In genomic region chrX:73007597-73008479, GRCm38 (mm10) we compare ENCODE assay signal across 8 mouse cellular contexts. TPM values are rescaled to one million over a fixed set of nuclear protein-coding genes. Genes with fewer than 3 reads are reported as not detected.
DNase-seq lines count a peak whose midpoint lies in the region; ATAC-seq and TF ChIP-seq lines count a peak whose summit lies in the region.

No protein-coding gene starts in this region.

- TF ChIP-seq POLR2A in olfactory bulb, adult 2 months (IDR thresholded peaks at IDR 0.05; ENCODE audit: insufficient read depth, low read depth, low read length) = 0 out of 2 replicates have a peak, but pooled peaks have one; percentile 29
- TF ChIP-seq POLR2A in thymus, adult 2 months (IDR thresholded peaks at IDR 0.05; ENCODE audit: control insufficient read depth, extremely low read depth, insufficient read depth, low read length, poor library complexity) = no peak

- ATAC-seq in forebrain, embryonic 15.5 days (replicated peaks) = peak; percentile 100
- ATAC-seq in lung, embryonic 14.5 days (ENCODE audit: insufficient read depth) = peak; percentile 99

- H3K4me3 ChIP-seq in forebrain, embryonic 15.5 days = peak overlapping the region; percentile 34
- peak overlapping the region; percentile 51 for H3K4me3 ChIP-seq in layer of hippocampus, adult 2 months
- peak overlapping the region; percentile 31 for H3K4me3 ChIP-seq in lung, embryonic 14.5 days (ENCODE audit: low read depth, low read length)
- H3K4me3 ChIP-seq in olfactory bulb, adult 2 months (ENCODE audit: insufficient read depth, low read depth, low read length) = peak overlapping the region; percentile 37
- H3K4me3 ChIP-seq in thymus, adult 2 months (ENCODE audit: control insufficient read depth, insufficient read depth, low read length) = peak overlapping the region; percentile 30; the same call in 1 of the 2 replicates

- intact Hi-C loops in heart, postnatal 36 days (cut with DNase I) = loop anchor here (5.0 kb wide), 2 partner anchors 444 to 649 kb away; no protein-coding TSS in a partner anchor

- DNase-seq in ES-CJ7 (ENCODE audit: low read depth, low spot score) = peak; percentile 92
- peak; percentile 91 for DNase-seq in cerebellum, adult 11 months
- peak; percentile 89 to 94 for DNase-seq in heart, postnatal 36 days
- DNase-seq in layer of hippocampus, adult 2 months (ENCODE audit: low spot score in 2 of 2) = peak; percentile 88 to 92
- peak; percentile 96 for DNase-seq in lung, embryonic 14.5 days
- DNase-seq in thymus, adult 2 months = peak; percentile 91

- H3K27ac ChIP-seq in forebrain, embryonic 15.5 days (replicated peaks) = peak overlapping the region; percentile 78
- peak overlapping the region; percentile 96 for H3K27ac ChIP-seq in layer of hippocampus, adult 2 months
- peak overlapping the region; percentile 46; the same call in 1 of the 2 replicates for H3K27ac ChIP-seq in lung, embryonic 14.5 days (ENCODE audit: low read depth)
- peak overlapping the region; percentile 93 for H3K27ac ChIP-seq in olfactory bulb, adult 2 months (ENCODE audit: insufficient read depth, low read depth, low read length)
- H3K27ac ChIP-seq in thymus, adult 2 months (ENCODE audit: control insufficient read depth, insufficient read depth, low read length) = peak overlapping the region; percentile 78

- H3K4me1 ChIP-seq in forebrain, embryonic 15.5 days = no peaks in the 10 kb centered on the region
- H3K4me1 ChIP-seq in lung, embryonic 14.5 days (ENCODE audit: insufficient read depth) = no peaks in the 10 kb centered on the region
- H3K4me1 ChIP-seq in olfactory bulb, adult 2 months (ENCODE audit: control insufficient read depth, insufficient read depth, low read length) = no peaks in the 10 kb centered on the region
- H3K4me1 ChIP-seq in thymus, adult 2 months (replicated peaks; ENCODE audit: control insufficient read depth, insufficient read depth, low read length) = no peaks in the 10 kb centered on the region

- H3K4me2 ChIP-seq in forebrain, embryonic 15.5 days (replicated peaks) = peak overlapping the region; percentile 45
- H3K4me2 ChIP-seq in lung, embryonic 14.5 days = peak overlapping the region; percentile 59

- peak; percentile 92 for TF ChIP-seq CTCF in layer of hippocampus, adult 2 months (conservative IDR thresholded peaks at IDR 0.05)
- TF ChIP-seq CTCF in lung, embryonic 14.5 days (IDR thresholded peaks at IDR 0.05; ENCODE audit: low read depth) = peak; percentile 86
- TF ChIP-seq CTCF in olfactory bulb, adult 2 months (IDR thresholded peaks at IDR 0.05; ENCODE audit: insufficient read depth, low read depth, low read length) = peak; percentile 79
- TF ChIP-seq CTCF in thymus, adult 2 months (IDR thresholded peaks at IDR 0.05; ENCODE audit: borderline replicate concordance, control insufficient read depth, extremely low read depth, insufficient read depth, low read length, poor library complexity) = peak; percentile 84

- no peaks in the 10 kb centered on the region for H3K27me3 ChIP-seq in forebrain, embryonic 15.5 days
- H3K27me3 ChIP-seq in lung, embryonic 14.5 days (ENCODE audit: insufficient read depth, low read length) = no peaks in the 10 kb centered on the region
- H3K27me3 ChIP-seq in thymus, adult 2 months (ENCODE audit: control insufficient read depth, insufficient read depth, low read length) = no peaks in the 10 kb centered on the region

- no peaks in the 10 kb centered on the region for H3K36me3 ChIP-seq in forebrain, embryonic 15.5 days
- H3K36me3 ChIP-seq in lung, embryonic 14.5 days (ENCODE audit: insufficient read depth) = no peaks in the 10 kb centered on the region
- no peaks in the 10 kb centered on the region for H3K36me3 ChIP-seq in thymus, adult 2 months (ENCODE audit: control insufficient read depth, insufficient read depth, low read length)

- H3K9me3 ChIP-seq in forebrain, embryonic 15.5 days = no peaks in the 10 kb centered on the region
- H3K9me3 ChIP-seq in lung, embryonic 14.5 days (ENCODE audit: low read depth, low read length) = no peaks in the 10 kb centered on the region

- 20% methylated on average over 22 of the region's 27 CpGs for WGBS in forebrain, embryonic 15.5 days
- 11% methylated on average over 24 of the region's 27 CpGs for WGBS in lung, embryonic 14.5 days
- 11% methylated on average over 26 of the region's 27 CpGs for WGBS in olfactory bulb, adult 2 months
- under 1% methylated on average over 25 of the region's 27 CpGs for WGBS in thymus, adult 2 months

- H3K9ac ChIP-seq in forebrain, embryonic 15.5 days (replicated peaks) = peak overlapping the region; percentile 30; the same call in 1 of the 2 replicates
- no peak overlapping the region; the same call in 1 of the 2 replicates for H3K9ac ChIP-seq in lung, embryonic 14.5 days

RNA-seq across cellular contexts. Expression of gene Zfp185, which starts 20.7 kb away (rescaled TPM):
- 0.68 and 1.2 TPM in 2 replicates for polyA plus RNA-seq in forebrain, embryonic 15.5 days (2015; fragmentation: Nextera tagmentation; extraction: Ambion mirVana)
- total RNA-seq in heart, postnatal 36 days (2021) = 1 to 10 TPM; 1.6 to 2.6 TPM
- total RNA-seq in layer of hippocampus, adult 2 months (2021) = 1 to 10 TPM; 1.4 to 1.5 TPM
- polyA plus RNA-seq in lung, embryonic 14.5 days (2014; fragmentation: Nextera tagmentation; extraction: Ambion mirVana) = 6.5 and 8.0 TPM in 2 replicates
- not detected in 2 replicates for polyA plus RNA-seq in olfactory bulb, adult 2 months (2012; ENCODE audit: insufficient read depth, insufficient read length, low replicate concordance, missing spikeins)
- 1.0 and 1.3 TPM in 2 replicates for polyA plus RNA-seq in thymus, adult 2 months (2012; rRNA removed)

RNA-seq across cellular contexts. Expression of gene Pnma5, which starts 29.1 kb away (rescaled TPM):
- not detected in 2 replicates for polyA plus RNA-seq in forebrain, embryonic 15.5 days (2015; fragmentation: Nextera tagmentation; extraction: Ambion mirVana)
- not detected for total RNA-seq in heart, postnatal 36 days (2021)
- total RNA-seq in layer of hippocampus, adult 2 months (2021) = under 1 TPM in 1 of 2 experiments, not detected in 1; 0.54 TPM
- polyA plus RNA-seq in lung, embryonic 14.5 days (2014; fragmentation: Nextera tagmentation; extraction: Ambion mirVana) = 0.11 TPM in 1 of 2 replicates, not detected in the other
- not detected in 2 replicates for polyA plus RNA-seq in olfactory bulb, adult 2 months (2012; ENCODE audit: insufficient read depth, insufficient read length, low replicate concordance, missing spikeins)
- not detected in 2 replicates for polyA plus RNA-seq in thymus, adult 2 months (2012; rRNA removed)

RNA-seq across cellular contexts. Expression of gene Pnma3, which starts 56.7 kb away (rescaled TPM):
- polyA plus RNA-seq in forebrain, embryonic 15.5 days (2015; fragmentation: Nextera tagmentation; extraction: Ambion mirVana) = 2.1 and 2.4 TPM in 2 replicates
- total RNA-seq in heart, postnatal 36 days (2021) = not detected
- total RNA-seq in layer of hippocampus, adult 2 months (2021) = 10 to 100 TPM; 20.3 to 23.3 TPM
- polyA plus RNA-seq in lung, embryonic 14.5 days (2014; fragmentation: Nextera tagmentation; extraction: Ambion mirVana) = 0.08 and 0.13 TPM in 2 replicates
- not detected in 2 replicates for polyA plus RNA-seq in olfactory bulb, adult 2 months (2012; ENCODE audit: insufficient read depth, insufficient read length, low replicate concordance, missing spikeins)
- polyA plus RNA-seq in thymus, adult 2 months (2012; rRNA removed) = not detected in 2 replicates

Comparison
In these comparisons a context has a peak if more than half of its experiments do, and no peak if none do; other contexts are left out.
1. Peak in every context shown above with its lines: DNase-seq, ATAC-seq, H3K4me3 ChIP-seq and H3K27ac ChIP-seq.
2. H3K27ac ChIP-seq: peak in every context shown above with its lines; median percentile 96 in layer of hippocampus, adult 2 months; 93 in olfactory bulb, adult 2 months; 78 in forebrain, embryonic 15.5 days; 78 in thymus, adult 2 months; 46 in lung, embryonic 14.5 days.